Mouse (Mus musculus): ENCODE measurements around the gene Lrrc10. TPM values are rescaled to one million over a fixed set of nuclear protein-coding genes. Genes with fewer than 3 reads are reported as not detected.

Lrrc10 gene
- polyA plus RNA-seq, 1 experiment from 2014 or later = not detected

DNA sequence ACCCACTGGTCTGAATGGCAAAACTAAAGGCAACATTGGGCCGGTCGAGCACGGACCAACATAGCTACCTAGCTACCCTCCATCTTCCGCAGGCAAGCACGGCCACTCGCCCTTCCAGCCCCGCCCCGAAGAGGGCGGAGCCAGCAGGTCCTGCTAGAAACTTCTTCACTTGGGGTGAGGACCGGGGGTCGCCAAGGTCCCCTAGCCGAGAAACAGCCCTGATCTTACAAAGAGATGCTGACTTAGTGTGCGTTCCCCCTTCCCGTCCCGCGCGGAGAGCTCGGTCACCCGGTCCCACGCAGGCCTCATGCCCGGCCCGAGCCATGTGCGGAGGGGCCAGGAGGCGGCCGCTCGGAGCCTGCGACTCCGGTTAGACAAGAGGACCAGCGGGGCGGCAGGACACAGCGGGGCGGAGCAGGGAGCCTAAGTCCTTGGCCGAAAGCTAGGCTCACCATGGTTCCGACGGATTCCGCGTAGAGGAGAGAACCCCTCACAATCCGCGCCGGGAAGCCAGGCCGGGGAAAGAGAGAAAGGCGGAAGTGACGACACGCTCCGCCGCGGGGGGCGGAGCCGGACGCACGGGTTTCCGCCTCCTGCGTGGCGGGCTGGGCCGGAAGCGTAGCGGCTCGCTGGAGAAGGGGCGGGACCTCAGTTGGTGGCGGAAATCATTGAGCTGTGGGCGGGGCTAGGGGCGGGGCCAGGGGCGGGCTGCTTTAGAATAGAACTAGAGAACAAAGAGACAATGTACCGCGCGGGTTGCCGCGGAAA, 18.3 kb downstream of the Lrrc10 start, which contains the start of gene Cct2:
Gene Cct2 (minus strand): TSS at position 561 of the 768 bp plus-strand sequence.
- under 1% methylated on average over 67 of the region's 68 CpGs for WGBS
- Histone ChIP-seq H3K27me3 (ENCODE audit: control insufficient read depth, insufficient read depth, low read length) (no peaks in the 10 kb centered on the region), H3K4me1 (replicated peaks; ENCODE audit: control insufficient read depth, insufficient read depth, low read length) (peaks cover 6% of the 10 kb centered on the region; the same call in 1 of the 2 replicates), H3K9me3 (ENCODE audit: control insufficient read depth, low read length) (no peaks in the 10 kb centered on the region), H3K4me3 (ENCODE audit: low read depth, low read length) (peak within 1 kb of the TSS; percentile 98), H3K4me2 (ENCODE audit: low read depth, low read length, severe bottlenecking) (peak within 1 kb of the TSS; percentile 71), H3K9ac (ENCODE audit: low read length) (peak within 1 kb of the TSS; percentile 84), H3K27ac (ENCODE audit: low read depth, low read length) (peak within 1 kb of the TSS; percentile 62), H3K36me3 (ENCODE audit: control insufficient read depth, insufficient read depth, low read length) (peaks cover 22% of the 10 kb centered on the region)
- ATAC-seq (replicated peaks; ENCODE audit: low FRiP score) = peak; percentile 94
- peak; percentile 99 for DNase-seq (ENCODE audit: low spot score)

DNA sequence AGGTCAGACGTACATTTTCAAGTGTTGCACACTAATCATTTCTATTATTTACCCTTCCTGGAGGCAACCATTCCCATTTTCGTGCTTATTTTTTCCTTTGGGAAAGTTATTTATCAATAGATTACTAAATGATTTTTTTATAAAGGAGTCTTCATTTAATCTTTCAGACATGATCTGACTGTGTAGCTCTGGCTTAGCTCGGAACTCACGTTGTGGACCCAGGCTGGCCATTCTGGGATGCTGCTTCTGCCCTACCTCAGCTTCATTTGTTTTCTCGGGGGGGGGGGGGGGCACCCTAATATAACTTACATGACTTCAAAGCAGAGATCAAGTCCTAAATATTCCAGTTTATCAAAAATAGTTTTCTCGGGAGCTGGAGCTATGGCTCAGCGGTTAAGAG, 18.9 kb downstream of the Lrrc10 start:
- no peaks in the 10 kb centered on the region for H3K27me3 ChIP-seq (ENCODE audit: control insufficient read depth, insufficient read depth, low read length)
- peak overlapping the region; percentile 51 for H3K9ac ChIP-seq (ENCODE audit: low read length)
- 11% methylated on average over 7 of the region's 7 CpGs for WGBS
- DNase-seq (ENCODE audit: low spot score) (peak; percentile 54), ATAC-seq (replicated peaks; ENCODE audit: low FRiP score) (peak; percentile 55; the same call in 1 of the 2 replicates)
- no peaks in the 10 kb centered on the region for H3K9me3 ChIP-seq (ENCODE audit: control insufficient read depth, low read length)
- H3K27ac ChIP-seq (ENCODE audit: low read depth, low read length) = peak overlapping the region; percentile 55; the same call in 1 of the 2 replicates
- H3K4me3 ChIP-seq (ENCODE audit: low read depth, low read length) = peak overlapping the region; percentile 98
- peak overlapping the region; percentile 47 for H3K4me2 ChIP-seq (ENCODE audit: low read depth, low read length, severe bottlenecking)
- H3K36me3 ChIP-seq (ENCODE audit: control insufficient read depth, insufficient read depth, low read length) = peaks cover 22% of the 10 kb centered on the region
- peaks cover 4% of the 10 kb centered on the region; the same call in 1 of the 2 replicates for H3K4me1 ChIP-seq (replicated peaks; ENCODE audit: control insufficient read depth, insufficient read depth, low read length)

DNA sequence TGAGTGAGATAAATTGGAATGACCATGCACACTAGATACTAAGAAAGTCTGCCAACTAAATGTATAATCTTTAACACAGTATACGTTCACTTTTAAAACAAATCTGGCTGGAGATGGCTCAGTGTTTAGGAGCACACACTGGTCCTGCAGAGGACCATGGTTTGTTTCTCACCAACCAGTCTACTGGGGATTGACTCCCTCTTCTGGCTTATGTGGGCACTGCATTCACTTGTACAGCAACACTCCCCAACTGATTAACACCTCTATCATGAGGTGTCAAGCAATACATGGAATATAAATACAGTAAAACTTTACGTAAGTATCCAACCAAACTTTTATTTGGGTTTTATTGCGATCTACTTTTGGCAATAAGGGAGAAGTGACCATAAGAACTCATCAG, 24.0 kb downstream of the Lrrc10 start:
- no peak for DNase-seq (ENCODE audit: low spot score)
- H3K4me2 ChIP-seq (ENCODE audit: low read depth, low read length, severe bottlenecking) = no peak overlapping the region
- no peaks in the 10 kb centered on the region for H3K4me1 ChIP-seq (replicated peaks; ENCODE audit: control insufficient read depth, insufficient read depth, low read length)
- WGBS = 95% methylated on average over 3 of the region's 3 CpGs
- no peak overlapping the region for H3K9ac ChIP-seq (ENCODE audit: low read length)
- H3K27me3 ChIP-seq (ENCODE audit: control insufficient read depth, insufficient read depth, low read length) = no peaks in the 10 kb centered on the region
- H3K4me3 ChIP-seq (ENCODE audit: low read depth, low read length) = no peak overlapping the region
- ATAC-seq (replicated peaks; ENCODE audit: low FRiP score) = no peak
- no peaks in the 10 kb centered on the region for H3K9me3 ChIP-seq (ENCODE audit: control insufficient read depth, low read length)
- no peak overlapping the region for H3K27ac ChIP-seq (ENCODE audit: low read depth, low read length)
- H3K36me3 ChIP-seq (ENCODE audit: control insufficient read depth, insufficient read depth, low read length) = no peaks in the 10 kb centered on the region; the same call in 1 of the 2 replicates

DNA sequence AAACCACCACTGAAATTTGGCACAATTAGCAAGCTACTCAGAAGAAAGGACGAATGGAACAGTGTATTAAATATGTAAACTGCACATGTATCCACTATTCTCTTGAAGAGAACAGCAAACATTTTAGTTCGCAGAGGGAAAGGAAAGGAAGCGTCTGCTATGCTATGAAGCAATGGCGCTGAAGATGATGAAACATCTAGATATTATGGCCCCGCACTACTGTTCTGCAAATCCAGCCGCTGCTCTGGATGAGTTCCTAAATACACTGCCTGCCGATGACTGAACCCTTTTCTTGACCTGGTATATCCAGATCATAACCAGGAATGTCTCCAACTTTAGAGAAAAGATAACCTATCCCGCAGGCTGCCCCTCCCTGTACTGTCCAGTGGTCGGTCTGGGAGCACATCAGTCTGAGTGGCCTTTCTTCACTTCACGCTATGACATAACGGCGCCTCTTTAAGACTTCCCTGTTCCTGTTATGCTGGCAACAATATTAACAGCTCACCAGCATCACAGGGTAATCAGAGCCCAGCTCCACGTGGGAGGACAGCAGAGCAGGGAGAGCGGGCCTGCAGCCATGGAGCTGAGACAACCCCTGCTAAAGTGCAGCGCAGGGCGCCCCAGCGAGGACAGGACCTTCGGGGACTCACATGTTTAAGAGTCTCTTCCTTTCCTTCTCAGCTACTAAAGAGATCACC, 27.2 kb downstream of the Lrrc10 start:
- ATAC-seq (replicated peaks; ENCODE audit: low FRiP score) = no peak
- Histone ChIP-seq H3K4me1 (replicated peaks; ENCODE audit: control insufficient read depth, insufficient read depth, low read length) (no peaks in the 10 kb centered on the region), H3K9ac (ENCODE audit: low read length) (no peak overlapping the region), H3K4me3 (ENCODE audit: low read depth, low read length) (no peak overlapping the region), H3K9me3 (ENCODE audit: control insufficient read depth, low read length) (no peaks in the 10 kb centered on the region), H3K27me3 (ENCODE audit: control insufficient read depth, insufficient read depth, low read length) (no peaks in the 10 kb centered on the region), H3K27ac (ENCODE audit: low read depth, low read length) (no peak overlapping the region), H3K4me2 (ENCODE audit: low read depth, low read length, severe bottlenecking) (no peak overlapping the region), H3K36me3 (ENCODE audit: control insufficient read depth, insufficient read depth, low read length) (no peaks in the 10 kb centered on the region; the same call in 1 of the 2 replicates)
- DNase-seq (ENCODE audit: low spot score) = no peak
- 95% methylated on average over 18 of the region's 18 CpGs for WGBS

DNA sequence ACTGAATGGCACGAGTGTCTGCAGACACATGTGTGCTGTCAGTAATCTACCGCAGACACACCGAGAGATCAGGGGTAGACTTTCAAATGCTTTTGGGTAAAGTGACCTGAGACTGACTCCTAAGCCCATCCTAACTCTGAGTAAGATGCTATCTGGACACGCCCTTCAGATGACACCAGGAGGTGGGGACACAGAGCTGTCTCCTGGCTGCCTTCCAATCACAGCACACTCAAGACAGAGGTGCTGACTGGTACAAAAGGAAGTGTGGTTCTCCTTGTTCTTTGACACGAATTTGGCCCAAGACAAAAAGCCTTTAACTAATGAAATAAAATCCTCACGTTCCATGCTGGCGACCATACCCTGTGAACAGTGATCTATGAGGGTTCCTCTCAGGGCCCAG, 28.0 kb downstream of the Lrrc10 start:
- no peaks in the 10 kb centered on the region for H3K9me3 ChIP-seq (ENCODE audit: control insufficient read depth, low read length)
- H3K4me2 ChIP-seq (ENCODE audit: low read depth, low read length, severe bottlenecking) = no peak overlapping the region
- H3K27me3 ChIP-seq (ENCODE audit: control insufficient read depth, insufficient read depth, low read length) = no peaks in the 10 kb centered on the region
- no peak overlapping the region for H3K27ac ChIP-seq (ENCODE audit: low read depth, low read length)
- DNase-seq (ENCODE audit: low spot score) = no peak
- no peak for ATAC-seq (replicated peaks; ENCODE audit: low FRiP score)
- H3K9ac ChIP-seq (ENCODE audit: low read length) = no peak overlapping the region
- WGBS = 88% methylated on average over 7 of the region's 7 CpGs
- no peaks in the 10 kb centered on the region; the same call in 1 of the 2 replicates for H3K36me3 ChIP-seq (ENCODE audit: control insufficient read depth, insufficient read depth, low read length)
- H3K4me3 ChIP-seq (ENCODE audit: low read depth, low read length) = no peak overlapping the region
- H3K4me1 ChIP-seq (replicated peaks; ENCODE audit: control insufficient read depth, insufficient read depth, low read length) = no peaks in the 10 kb centered on the region

DNA sequence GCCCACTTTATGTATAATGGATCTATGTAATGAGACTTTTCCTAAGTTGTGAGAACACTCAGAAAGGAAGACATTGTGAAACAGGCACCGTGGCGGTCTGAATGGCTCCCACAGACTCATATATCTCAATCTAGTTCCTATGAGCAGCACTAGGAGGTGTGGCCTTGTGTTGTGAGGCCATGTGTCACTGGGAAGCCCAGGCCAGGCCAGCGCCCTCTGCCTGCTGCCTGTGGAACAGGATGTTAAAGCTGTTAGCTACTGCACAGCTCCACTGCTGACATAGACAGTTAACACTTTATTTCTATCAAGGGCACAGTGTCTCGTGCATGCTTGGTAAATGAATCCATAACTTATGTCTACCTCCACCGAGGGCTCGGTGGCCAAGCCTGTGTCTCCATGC, 33.1 kb downstream of the Lrrc10 start:
- no peak overlapping the region for H3K9ac ChIP-seq (ENCODE audit: low read length)
- DNase-seq (ENCODE audit: low spot score) (peak; percentile 63), ATAC-seq (replicated peaks; ENCODE audit: low FRiP score) (peak; percentile 67; the same call in 1 of the 2 replicates)
- H3K36me3 ChIP-seq (ENCODE audit: control insufficient read depth, insufficient read depth, low read length) = no peaks in the 10 kb centered on the region; the same call in 1 of the 2 replicates
- 83% methylated on average over 6 of the region's 6 CpGs for WGBS
- H3K4me2 ChIP-seq (ENCODE audit: low read depth, low read length, severe bottlenecking) = no peak overlapping the region
- no peak overlapping the region for H3K27ac ChIP-seq (ENCODE audit: low read depth, low read length)
- H3K4me3 ChIP-seq (ENCODE audit: low read depth, low read length) = no peak overlapping the region
- H3K27me3 ChIP-seq (ENCODE audit: control insufficient read depth, insufficient read depth, low read length) = no peaks in the 10 kb centered on the region
- no peaks in the 10 kb centered on the region for H3K4me1 ChIP-seq (replicated peaks; ENCODE audit: control insufficient read depth, insufficient read depth, low read length)
- no peaks in the 10 kb centered on the region for H3K9me3 ChIP-seq (ENCODE audit: control insufficient read depth, low read length)

DNA sequence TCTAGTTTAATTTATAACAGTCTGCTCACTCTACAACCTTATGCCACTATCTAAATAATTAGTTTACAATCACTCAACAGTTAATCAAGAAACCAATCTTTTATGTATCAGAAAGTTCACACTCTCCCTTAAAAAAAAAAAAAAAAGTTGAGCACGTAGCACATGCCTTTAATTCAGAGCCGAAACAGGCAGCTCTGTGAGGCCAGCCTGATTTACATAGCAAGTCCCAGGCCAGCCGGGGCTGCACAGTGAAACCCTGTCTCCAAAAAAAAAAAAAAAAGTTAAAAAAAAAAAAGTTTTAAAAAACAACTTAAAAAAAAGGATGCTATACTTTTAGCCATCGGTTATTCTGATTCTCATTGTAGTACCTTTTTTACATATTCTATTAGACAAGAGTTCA, 36.2 kb downstream of the Lrrc10 start:
- Histone ChIP-seq H3K9me3 (ENCODE audit: control insufficient read depth, low read length) (no peaks in the 10 kb centered on the region), H3K4me2 (ENCODE audit: low read depth, low read length, severe bottlenecking) (no peak overlapping the region), H3K27ac (ENCODE audit: low read depth, low read length) (no peak overlapping the region), H3K4me3 (ENCODE audit: low read depth, low read length) (no peak overlapping the region), H3K4me1 (replicated peaks; ENCODE audit: control insufficient read depth, insufficient read depth, low read length) (no peaks in the 10 kb centered on the region), H3K36me3 (ENCODE audit: control insufficient read depth, insufficient read depth, low read length) (no peaks in the 10 kb centered on the region), H3K27me3 (ENCODE audit: control insufficient read depth, insufficient read depth, low read length) (no peaks in the 10 kb centered on the region), H3K9ac (ENCODE audit: low read length) (no peak overlapping the region)
- DNase-seq (ENCODE audit: low spot score) (no peak), ATAC-seq (replicated peaks; ENCODE audit: low FRiP score) (no peak)
- WGBS = 84% methylated on average over 4 of the region's 4 CpGs

DNA sequence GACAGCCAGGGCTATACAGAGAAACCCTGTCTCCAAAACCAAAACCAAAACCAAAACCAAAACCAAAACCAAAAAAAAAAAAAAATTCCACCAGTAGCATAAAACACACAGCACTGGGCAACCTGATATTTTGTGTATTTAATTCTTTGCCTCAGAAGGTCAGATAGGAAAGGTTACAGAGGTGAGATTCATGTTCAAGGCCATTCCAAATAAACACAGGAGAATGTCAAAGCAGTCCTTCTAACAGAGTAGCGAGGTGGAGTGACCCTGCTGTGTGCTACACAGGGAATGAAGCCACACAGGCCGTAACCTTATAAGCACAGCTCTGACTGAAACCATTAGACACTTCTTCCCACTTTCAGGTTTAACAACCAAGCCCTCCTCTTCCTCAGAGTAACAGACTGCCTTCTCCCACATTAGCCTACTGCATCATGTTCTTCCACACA, 36.8 kb downstream of the Lrrc10 start:
- H3K27me3 ChIP-seq (ENCODE audit: control insufficient read depth, insufficient read depth, low read length) = no peaks in the 10 kb centered on the region
- H3K9me3 ChIP-seq (ENCODE audit: control insufficient read depth, low read length) = no peaks in the 10 kb centered on the region
- WGBS = 80% methylated on average over 2 of the region's 2 CpGs
- ATAC-seq (replicated peaks; ENCODE audit: low FRiP score) (no peak), DNase-seq (ENCODE audit: low spot score) (no peak)
- no peaks in the 10 kb centered on the region for H3K36me3 ChIP-seq (ENCODE audit: control insufficient read depth, insufficient read depth, low read length)
- H3K4me1 ChIP-seq (replicated peaks; ENCODE audit: control insufficient read depth, insufficient read depth, low read length) = no peaks in the 10 kb centered on the region
- no peak overlapping the region for H3K9ac ChIP-seq (ENCODE audit: low read length)
- no peak overlapping the region for H3K4me2 ChIP-seq (ENCODE audit: low read depth, low read length, severe bottlenecking)
- no peak overlapping the region for H3K27ac ChIP-seq (ENCODE audit: low read depth, low read length)
- H3K4me3 ChIP-seq (ENCODE audit: low read depth, low read length) = no peak overlapping the region

Measured in forebrain, embryonic 11.5 days (tissue).